Mouse (Mus musculus) testis, adult 10 weeks (tissue): ENCODE measurements around the gene Aph1c. TPM values are rescaled to one million over a fixed set of nuclear protein-coding genes. Genes with fewer than 3 reads are reported as not detected.

Experiments used
- polyA plus RNA-seq: library from polyadenylated mRNA; stranded (reverse); fragments of 350-450 nt; fragmentation: Illumina TruSeq; extraction: RNeasy Lipid Tissue Mini Kit (QIAGEN cat#74804); gene quantifications from one replicate; pipeline ENCODE4 v1.2.3, GENCODE M21; 2014; ENCODE audit warnings: low read depth, low replicate concordance

Aph1c gene
- 11.4 TPM for polyA plus RNA-seq

DNA sequence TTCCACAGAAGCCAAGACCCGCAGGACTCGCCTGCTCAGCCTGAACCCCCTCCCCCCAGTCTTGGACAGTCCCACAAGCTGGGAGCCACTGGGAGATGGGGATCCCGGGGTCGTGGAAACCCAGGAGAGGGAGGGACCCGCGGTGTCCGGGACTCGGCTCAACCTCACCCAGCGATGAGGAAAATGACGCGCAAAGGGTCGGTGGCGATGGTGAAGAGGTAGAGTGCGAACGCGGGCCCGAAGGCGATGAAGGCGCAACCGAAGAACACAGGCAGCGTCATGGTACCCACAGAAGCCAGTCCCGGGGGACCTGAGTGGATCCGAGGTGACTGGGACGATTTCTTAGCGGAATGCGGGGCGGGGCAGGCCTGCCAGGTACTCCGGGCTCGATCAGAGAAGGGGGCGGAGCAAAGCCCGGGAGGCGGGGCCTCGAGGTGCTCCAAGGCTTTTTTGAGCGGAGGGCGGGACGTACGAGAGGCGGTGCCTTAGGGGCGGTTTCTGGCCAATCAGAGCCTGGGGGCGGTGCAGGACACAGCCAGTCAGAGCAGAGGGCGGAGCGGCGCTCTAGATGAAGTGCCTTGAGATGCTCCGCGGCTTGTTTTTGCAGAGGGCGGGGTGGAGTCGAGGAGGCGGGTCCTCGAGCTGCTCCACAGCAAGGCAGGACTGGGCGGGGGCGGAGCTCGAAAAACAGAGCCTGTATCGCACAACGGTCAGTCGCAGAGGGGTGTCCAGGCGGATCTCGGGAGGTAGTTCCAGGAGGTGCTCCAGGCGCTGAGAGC lies at the start of gene Aph1c:
Aph1c (minus strand) TSS at position 409 of the 779 bp plus-strand sequence.

DNA sequence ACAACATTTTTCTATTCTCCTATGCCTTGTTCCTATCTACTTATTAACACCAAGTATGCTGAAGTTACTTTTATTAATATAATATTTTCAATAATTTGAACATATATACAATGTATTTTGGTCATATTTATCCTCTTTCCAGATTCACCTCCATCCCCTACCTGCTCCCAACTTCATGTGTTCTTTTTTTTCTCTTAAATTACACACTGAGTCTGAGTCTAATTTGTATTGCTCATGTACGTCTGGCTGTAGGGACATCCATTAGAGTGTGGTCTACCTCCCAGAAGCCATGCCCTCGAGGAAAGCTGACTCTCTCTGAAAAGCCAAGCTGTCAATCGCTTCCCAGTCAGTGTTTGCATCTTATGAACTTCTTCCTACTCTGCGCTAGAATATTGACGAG lies 37.8 kb downstream of the Aph1c start, which contains the start of gene Gm10647:
Gm10647 (plus strand) TSS at position 301 of the 400 bp plus-strand sequence.

DNA sequence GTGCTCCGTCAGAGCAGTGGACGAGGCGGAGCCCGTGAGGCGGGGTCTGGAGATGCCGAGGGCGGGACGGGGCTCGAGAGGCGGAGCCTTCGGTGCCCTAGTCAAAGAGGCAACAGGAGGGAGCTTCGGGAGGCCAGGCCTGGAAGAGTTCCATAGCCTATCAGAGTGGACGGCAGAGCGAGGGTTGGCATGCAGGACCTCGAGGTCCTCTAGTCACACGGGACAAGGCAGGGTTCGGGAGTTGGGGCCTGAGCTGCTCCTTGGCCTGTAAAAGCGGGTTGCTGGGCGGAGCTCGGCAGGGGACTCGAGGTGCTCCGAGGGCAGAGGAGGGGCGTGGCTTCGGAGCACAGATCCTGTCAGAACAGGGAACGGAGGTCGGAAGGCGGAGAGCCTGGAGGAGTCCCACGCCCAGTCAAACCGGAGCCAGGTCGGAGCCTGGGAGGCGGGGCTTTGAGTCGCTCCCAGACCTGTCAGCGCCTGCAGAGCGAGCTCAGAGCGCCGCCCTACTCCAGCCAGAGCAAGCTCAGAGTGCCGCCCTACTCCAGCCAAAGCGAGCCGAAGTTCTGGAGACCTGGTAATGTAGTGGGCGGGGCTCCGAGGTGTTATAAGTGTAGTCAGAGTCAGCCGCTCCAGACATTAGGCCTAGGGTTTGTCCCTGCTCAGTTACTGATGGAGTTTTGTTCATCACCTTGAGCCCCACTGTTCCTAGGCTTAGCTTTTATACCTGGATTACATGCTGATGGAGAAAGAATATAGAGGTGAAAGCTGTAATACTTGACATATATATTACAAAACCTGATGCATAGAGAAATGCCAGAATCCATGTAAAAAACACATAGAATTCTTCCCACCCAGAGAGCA lies 38.8 kb downstream of the Aph1c start, which contains the start of gene Aph1b:
Aph1b (minus strand) TSS at position 27 of the 861 bp plus-strand sequence.

Other genes starting within 250 kb of the Aph1c start
- gene Usp3, start 241.6 kb downstream of the Aph1c start, polyA plus RNA-seq, result 56.3 TPM
- gene Car12, start 121.0 kb downstream of the Aph1c start, polyA plus RNA-seq, result 0.67 TPM
- gene Aph1b, start 39.2 kb downstream of the Aph1c start, polyA plus RNA-seq, result 4.3 TPM
- 0.57 TPM for gene Gm10647, start 37.7 kb downstream of the Aph1c start, polyA plus RNA-seq
- gene Rab8b, start 85.0 kb upstream of the Aph1c start, polyA plus RNA-seq, result 36.8 TPM
- gene Rps27l, start 111.4 kb upstream of the Aph1c start, polyA plus RNA-seq, result 251 TPM
- gene Lactb, start 140.8 kb upstream of the Aph1c start, polyA plus RNA-seq, result 17.7 TPM
- 36.5 TPM for gene Tpm1, start 214.7 kb upstream of the Aph1c start, polyA plus RNA-seq